Mouse (Mus musculus) midbrain, embryonic 12.5 days (tissue): ENCODE data around the gene Gm37240. TPM values are rescaled to one million over a fixed set of nuclear protein-coding genes. Genes with fewer than 3 reads are reported as not detected.

Source experiments
- ATAC-seq: fragments of 200-750 bp; cut with Nextera tagmentation; 2 replicates; pipeline ENCODE4 v1.8.0; 2017; ENCODE audit warnings: low read depth, moderate TSS enrichment, moderate library complexity; ENCODE audit not compliant: low FRiP score
- H3K27ac ChIP-seq: fragments of 300-500 bp; sonication (generic); replicated peaks from 2 replicates; pipeline ENCODE4 v1.5.1; 2016; ENCODE audit warnings: mild to moderate bottlenecking
- H3K27me3 ChIP-seq: fragments of 300-500 bp; sonication (generic); 2 replicates; pipeline ENCODE4 v1.6.1; 2016; ENCODE audit warnings: mild to moderate bottlenecking
- H3K36me3 ChIP-seq: fragments of 300-500 bp; sonication (generic); 2 replicates; pipeline ENCODE4 v1.6.1; 2016
- H3K4me1 ChIP-seq: fragments of 300-500 bp; sonication (generic); 2 replicates; pipeline ENCODE4 v1.6.1; 2016
- H3K4me2 ChIP-seq: fragments of 300-500 bp; sonication (generic); replicated peaks from 2 replicates; pipeline ENCODE4 v1.6.1; 2016; ENCODE audit warnings: mild to moderate bottlenecking, moderate library complexity
- H3K4me3 ChIP-seq: fragments of 300-500 bp; sonication (generic); 2 replicates; pipeline ENCODE4 v1.5.1; 2016; ENCODE audit warnings: mild to moderate bottlenecking
- H3K9ac ChIP-seq: fragments of 300-500 bp; sonication (generic); replicated peaks from 2 replicates; pipeline ENCODE4 v1.6.1; 2016; ENCODE audit warnings: mild to moderate bottlenecking, moderate library complexity
- H3K9me3 ChIP-seq: fragments of 300-500 bp; sonication (generic); 2 replicates; pipeline ENCODE4 v1.6.1; 2016; ENCODE audit warnings: mild to moderate bottlenecking
- WGBS: fragments of 180-500 bp; shearing (Covaris S2); methylation state at CpG from one replicate; pipeline ENCODE4 v1.1.7; 2016; 5-methylcytosine and 5-hydroxymethylcytosine counted together
- polyA plus RNA-seq: library from polyadenylated mRNA; unstranded; fragments of >200 nt; fragmentation: Nextera tagmentation; extraction: Ambion mirVana; gene quantifications from 2 replicates; pipeline ENCODE4 v1.2.1, GENCODE M21; 2016

The Gm37240 gene
- polyA plus RNA-seq, 1 experiment from 2014 or later = 0.96 TPM

GRCm38 (mm10) chr3:85813101-85814014, 74.0 kb downstream of the Gm37240 start:
- H3K9me3 ChIP-seq = no peaks in the 10 kb centered on the region
- no peak overlapping the region for H3K4me2 ChIP-seq
- no peak overlapping the region for H3K27ac ChIP-seq
- no peak overlapping the region for H3K9ac ChIP-seq
- H3K36me3 ChIP-seq = no peaks in the 10 kb centered on the region
- no peaks in the 10 kb centered on the region for H3K4me1 ChIP-seq
- no peak for ATAC-seq
- no peaks in the 10 kb centered on the region for H3K27me3 ChIP-seq
- H3K4me3 ChIP-seq = no peak overlapping the region
- 71% methylated on average over 4 of the region's 4 CpGs for WGBS

GRCm38 (mm10) chr3:85812010-85812409, 75.3 kb downstream of the Gm37240 start:
- ATAC-seq = no peak
- no peak overlapping the region for H3K4me3 ChIP-seq
- no peak overlapping the region for H3K4me2 ChIP-seq
- no peaks in the 10 kb centered on the region for H3K4me1 ChIP-seq
- 94% methylated on average over 5 of the region's 5 CpGs for WGBS
- no peak overlapping the region for H3K9ac ChIP-seq
- no peak overlapping the region for H3K27ac ChIP-seq
- H3K9me3 ChIP-seq = no peaks in the 10 kb centered on the region
- no peaks in the 10 kb centered on the region for H3K36me3 ChIP-seq
- no peaks in the 10 kb centered on the region for H3K27me3 ChIP-seq

- Histone ChIP-seq H3K36me3 (no peaks in the 10 kb centered on the region), H3K4me1 (no peaks in the 10 kb centered on the region), H3K4me3 (no peak overlapping the region), H3K27me3 (no peaks in the 10 kb centered on the region), H3K9me3 (no peaks in the 10 kb centered on the region), H3K9ac (no peak overlapping the region), H3K4me2 (no peak overlapping the region), H3K27ac (no peak overlapping the region)
- no peak for ATAC-seq
- 76% methylated on average over 1 of the region's 1 CpGs for WGBS
Observed at GRCm38 (mm10) chr3:85793166-85793565, 94.2 kb downstream of the Gm37240 start.

- H3K27ac ChIP-seq = no peak overlapping the region
- no peak overlapping the region for H3K9ac ChIP-seq
- no peaks in the 10 kb centered on the region for H3K4me1 ChIP-seq
- H3K27me3 ChIP-seq = no peaks in the 10 kb centered on the region
- no peaks in the 10 kb centered on the region for H3K36me3 ChIP-seq
- WGBS = 64% methylated on average over 4 of the region's 4 CpGs
- H3K4me2 ChIP-seq = no peak overlapping the region
- H3K4me3 ChIP-seq = no peak overlapping the region
- ATAC-seq = no peak
- H3K9me3 ChIP-seq = no peaks in the 10 kb centered on the region
Observed at GRCm38 (mm10) chr3:85789748-85790147, 97.6 kb downstream of the Gm37240 start.

- no peaks in the 10 kb centered on the region for H3K9me3 ChIP-seq
- 86% methylated on average over 8 of the region's 8 CpGs for WGBS
- no peak for ATAC-seq
- H3K4me2 ChIP-seq = no peak overlapping the region
- no peaks in the 10 kb centered on the region for H3K27me3 ChIP-seq
- no peak overlapping the region for H3K9ac ChIP-seq
- H3K4me1 ChIP-seq = no peaks in the 10 kb centered on the region
- no peak overlapping the region for H3K27ac ChIP-seq
- H3K4me3 ChIP-seq = no peak overlapping the region
- no peaks in the 10 kb centered on the region for H3K36me3 ChIP-seq
Observed at GRCm38 (mm10) chr3:85786501-85786900, 100.8 kb downstream of the Gm37240 start.

- Histone ChIP-seq H3K27me3 (no peaks in the 10 kb centered on the region), H3K4me2 (no peak overlapping the region), H3K9ac (no peak overlapping the region), H3K4me3 (no peak overlapping the region), H3K9me3 (no peaks in the 10 kb centered on the region), H3K36me3 (no peaks in the 10 kb centered on the region), H3K4me1 (0 out of 2 replicates have a peak, but pooled peaks cover 6% of the 10 kb centered on the region), H3K27ac (no peak overlapping the region)
- no peak for ATAC-seq
- 84% methylated on average over 7 of the region's 7 CpGs for WGBS
Observed at GRCm38 (mm10) chr3:85780906-85781305, 106.4 kb downstream of the Gm37240 start.

GRCm38 (mm10) chr3:85780332-85780731, 107.0 kb downstream of the Gm37240 start:
- Histone ChIP-seq H3K9me3 (no peaks in the 10 kb centered on the region), H3K4me2 (no peak overlapping the region), H3K27me3 (no peaks in the 10 kb centered on the region), H3K4me1 (0 out of 2 replicates have a peak, but pooled peaks cover 6% of the 10 kb centered on the region), H3K9ac (no peak overlapping the region), H3K27ac (peak overlapping the region; percentile 49; the same call in 1 of the 2 replicates), H3K4me3 (no peak overlapping the region), H3K36me3 (no peaks in the 10 kb centered on the region)
- ATAC-seq = 0 out of 2 replicates have a peak, but pooled peaks have one; percentile 44
- 73% methylated on average over 2 of the region's 2 CpGs for WGBS

- Histone ChIP-seq H3K9ac (no peak overlapping the region), H3K9me3 (no peaks in the 10 kb centered on the region), H3K27me3 (no peaks in the 10 kb centered on the region), H3K4me3 (no peak overlapping the region), H3K4me1 (0 out of 2 replicates have a peak, but pooled peaks cover 6% of the 10 kb centered on the region), H3K36me3 (no peaks in the 10 kb centered on the region), H3K4me2 (no peak overlapping the region), H3K27ac (no peak overlapping the region)
- ATAC-seq = no peak
- WGBS = 80% methylated on average over 2 of the region's 2 CpGs
Observed at GRCm38 (mm10) chr3:85777841-85778240, 109.5 kb downstream of the Gm37240 start.

- Histone ChIP-seq H3K27me3 (no peaks in the 10 kb centered on the region), H3K4me3 (no peak overlapping the region), H3K4me1 (0 out of 2 replicates have a peak, but pooled peaks cover 6% of the 10 kb centered on the region), H3K36me3 (no peaks in the 10 kb centered on the region), H3K4me2 (no peak overlapping the region), H3K9me3 (no peaks in the 10 kb centered on the region), H3K9ac (no peak overlapping the region), H3K27ac (no peak overlapping the region)
- no peak for ATAC-seq
- 85% methylated on average over 4 of the region's 4 CpGs for WGBS
Observed at GRCm38 (mm10) chr3:85777356-85777755, 110.0 kb downstream of the Gm37240 start.

- no peak overlapping the region for H3K27ac ChIP-seq
- H3K36me3 ChIP-seq = no peaks in the 10 kb centered on the region
- no peak overlapping the region for H3K4me3 ChIP-seq
- WGBS = 86% methylated on average over 10 of the region's 10 CpGs
- 0 out of 2 replicates have a peak, but pooled peaks cover 6% of the 10 kb centered on the region for H3K4me1 ChIP-seq
- no peak overlapping the region for H3K4me2 ChIP-seq
- ATAC-seq = no peak
- H3K9ac ChIP-seq = no peak overlapping the region
- H3K27me3 ChIP-seq = no peaks in the 10 kb centered on the region
- no peaks in the 10 kb centered on the region for H3K9me3 ChIP-seq
Observed at GRCm38 (mm10) chr3:85776707-85777106, 110.6 kb downstream of the Gm37240 start.

GRCm38 (mm10) chr3:85776126-85776525, 111.2 kb downstream of the Gm37240 start:
- H3K4me1 ChIP-seq = 0 out of 2 replicates have a peak, but pooled peaks cover 6% of the 10 kb centered on the region
- ATAC-seq = no peak
- H3K9ac ChIP-seq = no peak overlapping the region
- H3K27ac ChIP-seq = no peak overlapping the region
- H3K36me3 ChIP-seq = no peaks in the 10 kb centered on the region
- H3K27me3 ChIP-seq = no peaks in the 10 kb centered on the region
- no peak overlapping the region for H3K4me3 ChIP-seq
- no peak overlapping the region for H3K4me2 ChIP-seq
- WGBS = 92% methylated on average over 6 of the region's 6 CpGs
- H3K9me3 ChIP-seq = no peaks in the 10 kb centered on the region

GRCm38 (mm10) chr3:85773886-85774285, 113.4 kb downstream of the Gm37240 start:
- no peak for ATAC-seq
- Histone ChIP-seq H3K27me3 (no peaks in the 10 kb centered on the region), H3K9ac (no peak overlapping the region), H3K4me1 (no peaks in the 10 kb centered on the region; the same call in 1 of the 2 replicates), H3K9me3 (no peaks in the 10 kb centered on the region), H3K4me3 (no peak overlapping the region), H3K4me2 (no peak overlapping the region), H3K36me3 (no peaks in the 10 kb centered on the region), H3K27ac (no peak overlapping the region)
- WGBS = 81% methylated on average over 4 of the region's 4 CpGs
